Mouse (Mus musculus) brain, embryonic 14.5 days (tissue): ENCODE results near the gene S100a16. TPM values are rescaled to one million over a fixed set of nuclear protein-coding genes. Genes with fewer than 3 reads are reported as not detected.

Source experiments
- DNase-seq: peaks from one replicate; pipeline ENCODE4 v3.0.0-alpha.2; 2011; ENCODE audit warnings: low read depth
- CTCF ChIP-seq: fragments of 200-500 bp; IDR thresholded peaks from 2 replicates; pipeline ENCODE4 v1.5.1; 2012; ENCODE audit warnings: inconsistent platforms, mild to moderate bottlenecking, moderate library complexity, borderline replicate concordance; ENCODE audit not compliant: insufficient read depth, insufficient read length; ENCODE audit errors: extremely low read depth
- POLR2A ChIP-seq: fragments of 200-500 bp; IDR thresholded peaks from 2 replicates; pipeline ENCODE4 v1.6.1; 2012; ENCODE audit warnings: mild to moderate bottlenecking, inconsistent platforms, borderline replicate concordance; ENCODE audit not compliant: poor library complexity, insufficient read depth, insufficient read length, severe bottlenecking; ENCODE audit errors: extremely low read depth
- polyA plus RNA-seq: library from polyadenylated mRNA; depleted of rRNA; stranded (reverse); fragments of >200 nt; gene quantifications from 2 replicates; pipeline ENCODE4 v1.2.3, GENCODE M21; 2012

The S100a16 gene
- polyA plus RNA-seq, 1 experiment = 22.9 TPM

DNA sequence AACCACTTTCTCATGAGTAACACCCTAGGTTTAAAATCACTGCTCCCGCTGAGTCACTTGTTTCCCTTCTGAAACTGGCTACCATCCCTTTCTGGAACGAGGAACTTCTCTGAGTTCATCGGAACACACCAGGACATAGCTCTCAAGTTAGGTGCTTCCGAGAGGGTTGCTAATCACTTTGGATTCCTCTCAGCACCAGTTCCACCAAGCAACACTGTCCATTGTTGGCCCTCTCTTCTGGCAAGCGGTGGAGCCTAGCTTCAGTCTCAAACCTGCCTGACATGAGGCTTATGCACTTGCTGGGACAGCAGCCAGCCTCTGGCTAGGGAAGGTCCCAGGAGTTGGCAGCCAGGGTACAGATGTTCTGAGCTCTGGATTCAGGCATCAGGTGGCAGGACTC, 37.6 kb downstream of the S100a16 start:
- TF ChIP-seq CTCF (no peak), POLR2A (no peak)
- DNase-seq = no peak

DNA sequence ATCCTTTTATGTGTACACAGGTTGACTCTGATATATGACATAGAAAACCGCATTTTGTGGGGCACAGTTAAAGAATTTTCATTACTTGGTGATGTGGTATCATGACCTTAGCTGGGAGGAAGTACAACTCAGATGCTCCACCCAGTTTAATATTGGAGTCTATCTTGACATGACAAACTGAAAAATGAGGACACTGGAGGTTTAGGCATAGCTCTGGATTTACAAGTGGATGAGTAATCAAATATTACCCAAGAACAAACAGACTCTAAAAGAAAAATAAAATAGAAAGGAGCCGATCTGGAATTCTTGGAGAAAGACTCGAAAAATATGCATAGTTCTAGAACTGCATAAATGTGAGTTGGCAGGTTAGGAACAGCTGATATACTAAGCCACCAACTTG, 38.3 kb downstream of the S100a16 start:
- TF ChIP-seq CTCF (no peak), POLR2A (no peak)
- DNase-seq = no peak

DNA sequence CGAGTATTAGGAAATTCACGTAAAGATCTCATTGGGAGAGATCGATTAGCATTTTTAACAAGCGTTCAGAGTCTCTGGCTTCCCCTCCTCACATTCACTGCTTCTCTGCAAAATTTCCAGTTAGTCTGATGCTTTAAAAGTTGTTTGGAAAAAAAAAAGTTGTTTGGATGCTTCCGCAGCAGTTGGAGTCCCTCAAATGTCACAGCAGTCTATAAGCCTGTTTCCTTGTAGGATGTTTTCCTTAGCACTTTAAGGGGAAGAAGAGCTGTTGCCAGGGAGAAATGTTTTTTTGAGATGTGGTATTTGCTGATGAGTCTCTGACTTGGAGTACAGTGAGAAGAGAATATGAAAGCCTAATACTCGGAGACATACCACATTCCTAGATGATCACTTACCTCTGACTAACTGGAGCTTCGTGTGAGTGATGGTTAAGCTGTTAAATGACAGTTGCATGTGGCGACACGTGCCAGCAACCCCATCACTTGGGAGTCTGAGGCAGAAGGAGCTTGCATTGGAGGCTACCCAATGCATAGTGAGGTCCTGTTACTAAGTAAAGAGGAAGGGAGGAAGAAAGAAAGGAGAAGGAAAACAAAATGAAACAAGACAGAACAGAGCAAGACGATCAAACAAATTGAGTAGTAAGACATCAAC, 39.4 kb downstream of the S100a16 start:
- TF ChIP-seq CTCF (no peak), POLR2A (no peak)
- DNase-seq = no peak

DNA sequence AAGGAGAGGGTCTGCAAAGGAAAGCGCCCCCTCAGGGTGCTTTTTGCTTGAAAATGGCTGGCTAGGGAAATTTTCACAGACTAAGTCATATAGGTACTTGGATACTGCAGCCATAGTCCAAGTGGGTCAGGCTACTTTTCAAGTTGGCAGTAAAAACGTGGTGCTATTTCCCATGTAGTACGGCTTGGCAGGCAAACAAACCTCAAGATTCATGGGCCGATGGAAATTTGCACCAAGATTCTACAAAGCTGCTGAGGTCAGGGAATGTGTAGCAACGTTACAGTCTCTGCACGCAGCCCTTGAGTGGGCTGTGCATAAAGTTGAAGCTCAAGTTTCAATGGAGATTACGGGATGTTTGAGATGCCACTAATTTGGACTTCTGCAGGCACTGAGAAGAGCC, 42.4 kb downstream of the S100a16 start:
- TF ChIP-seq POLR2A (no peak), CTCF (no peak)

DNA sequence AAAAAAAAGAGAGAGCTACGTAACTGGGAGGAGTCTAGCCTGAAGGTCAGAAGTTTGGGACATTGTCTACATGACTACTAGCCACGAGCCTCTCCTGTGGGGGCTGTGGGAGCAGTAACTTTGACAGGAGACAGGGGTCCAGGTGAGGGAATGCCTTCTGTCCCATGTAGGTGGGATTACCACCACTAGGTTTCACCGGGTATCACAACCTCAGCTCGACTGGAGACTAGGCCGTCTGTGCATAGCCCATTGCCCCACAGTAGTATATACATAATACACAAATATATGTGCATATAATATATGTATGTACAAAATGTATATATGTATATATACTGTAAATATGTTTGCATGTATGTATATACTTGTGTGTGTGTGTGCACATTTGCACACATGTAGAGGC, 44.1 kb downstream of the S100a16 start:
- TF ChIP-seq CTCF (no peak), POLR2A (no peak)

More for the DNA sequence above, 42.4 kb downstream of the S100a16 start:
- no peak for DNase-seq

DNA sequence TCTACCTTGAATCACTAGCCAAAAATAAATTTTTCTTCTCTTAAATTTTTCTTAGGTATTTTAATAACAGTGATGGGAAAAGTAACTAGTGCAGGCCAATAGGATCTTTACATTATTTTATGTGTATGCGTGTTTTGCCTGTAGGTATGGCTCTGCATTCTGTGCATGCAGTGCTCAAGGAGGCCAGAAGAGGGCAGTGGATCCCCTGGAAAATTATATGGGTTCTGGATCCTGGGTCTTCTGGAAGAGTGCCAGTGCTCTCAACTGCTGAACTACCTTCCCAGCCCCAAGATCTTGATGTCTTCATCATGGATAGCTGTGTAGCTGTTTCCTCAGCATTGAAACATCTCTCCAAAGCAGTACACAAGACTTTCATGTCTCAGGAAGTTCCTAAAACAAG, 45.1 kb downstream of the S100a16 start:
- no peak for DNase-seq

More for the DNA sequence above, 44.1 kb downstream of the S100a16 start:
- no peak for DNase-seq

DNA sequence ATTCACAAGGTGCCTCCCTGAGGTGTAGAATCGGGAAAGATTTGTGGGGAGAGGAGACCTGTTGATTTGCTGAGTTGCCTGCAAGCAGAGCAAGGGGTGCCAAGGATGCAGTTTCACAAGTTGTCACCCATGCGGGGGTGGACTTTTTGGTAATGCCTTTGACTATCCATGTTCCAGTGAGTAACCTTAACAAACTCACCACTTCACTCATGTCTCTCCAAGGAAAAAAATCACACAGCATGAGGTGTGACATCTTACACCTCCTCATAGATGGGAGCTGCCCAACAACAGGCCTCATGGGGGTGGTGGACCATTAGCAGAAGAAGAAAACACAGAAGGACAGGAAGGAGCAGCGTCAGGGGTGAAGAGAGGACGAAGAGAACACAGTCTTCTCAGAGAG, 45.5 kb downstream of the S100a16 start:
- TF ChIP-seq CTCF (no peak), POLR2A (no peak)
- DNase-seq = no peak

More for the DNA sequence above, 45.1 kb downstream of the S100a16 start:
- peak; percentile 35; the same call in 1 of the 2 replicates for TF ChIP-seq CTCF
- TF ChIP-seq POLR2A = no peak

DNA sequence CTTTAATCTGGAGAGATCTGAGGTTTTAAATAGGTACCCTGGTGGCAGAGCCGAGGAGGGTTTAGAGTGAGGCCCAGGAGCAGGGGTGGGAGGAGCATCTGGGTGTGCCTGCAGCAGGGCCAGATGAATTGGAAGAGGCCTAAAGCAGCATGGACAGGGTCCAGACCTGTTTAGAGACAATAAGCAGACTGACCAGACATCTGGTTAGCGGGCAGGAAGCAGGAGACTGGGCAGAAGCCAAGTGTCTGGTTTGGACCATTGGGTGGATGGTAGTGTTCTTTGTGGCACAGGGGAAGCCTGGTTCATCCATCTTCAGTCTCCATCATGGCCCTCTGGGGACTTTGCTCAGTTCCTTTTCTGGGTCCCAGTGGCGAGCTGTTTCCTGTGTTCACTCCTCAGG, 46.8 kb downstream of the S100a16 start:
- TF ChIP-seq POLR2A (no peak), CTCF (no peak)
- DNase-seq = no peak

DNA sequence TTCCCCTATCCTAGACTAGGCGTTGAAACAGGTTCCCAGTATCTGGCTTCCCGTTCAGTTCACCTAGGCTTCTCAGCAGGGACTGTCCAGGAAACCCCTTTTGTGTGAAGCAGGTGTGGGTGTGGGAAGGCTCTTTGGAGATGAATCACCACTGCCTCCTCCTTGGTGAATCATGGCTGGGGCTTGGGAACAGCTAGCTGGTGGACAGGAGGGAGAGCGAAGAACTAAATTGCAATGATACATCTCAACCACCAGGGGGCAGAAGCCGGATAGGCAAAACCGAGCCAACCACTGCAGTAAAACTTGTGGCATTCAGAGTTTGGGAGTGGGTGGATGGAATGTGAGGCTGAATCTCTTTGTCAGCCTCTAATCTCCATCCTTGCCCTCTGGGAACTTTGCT, 48.5 kb downstream of the S100a16 start:
- peak; percentile 83 for DNase-seq
- TF ChIP-seq POLR2A (no peak), CTCF (peak; percentile 91)

DNA sequence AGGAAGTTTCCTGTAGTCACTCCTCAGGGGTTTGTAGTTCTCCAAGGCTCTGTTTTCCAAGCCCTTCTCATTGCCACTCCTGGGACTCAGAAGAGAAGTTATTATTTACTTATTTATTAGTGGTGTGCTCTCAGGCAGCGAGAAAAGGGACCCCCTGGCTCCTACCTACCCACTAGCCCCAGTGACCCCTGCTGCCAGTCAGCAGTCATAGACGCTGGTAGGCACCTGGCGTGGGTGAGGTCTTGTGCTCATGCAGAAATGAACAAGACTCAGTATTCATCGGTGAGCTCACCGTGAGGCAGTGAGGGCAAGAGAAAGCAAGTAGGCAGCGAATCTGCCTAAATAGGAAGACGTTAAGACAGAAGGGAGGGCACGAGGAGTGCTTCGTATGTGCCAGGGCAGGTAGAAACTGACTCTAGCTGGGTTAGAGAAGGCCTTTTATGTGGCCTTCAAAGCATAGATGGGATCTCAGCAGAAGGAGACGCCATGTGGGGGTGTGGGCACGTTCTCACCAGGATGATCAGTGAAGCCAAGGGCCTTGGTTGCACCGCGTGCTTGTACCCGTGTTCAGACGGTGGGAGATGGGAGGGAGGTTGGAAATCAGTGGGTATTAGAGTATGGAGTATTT, 49.1 kb downstream of the S100a16 start:
- no peak for DNase-seq
- TF ChIP-seq CTCF = no peak
- TF ChIP-seq POLR2A = no peak

DNA sequence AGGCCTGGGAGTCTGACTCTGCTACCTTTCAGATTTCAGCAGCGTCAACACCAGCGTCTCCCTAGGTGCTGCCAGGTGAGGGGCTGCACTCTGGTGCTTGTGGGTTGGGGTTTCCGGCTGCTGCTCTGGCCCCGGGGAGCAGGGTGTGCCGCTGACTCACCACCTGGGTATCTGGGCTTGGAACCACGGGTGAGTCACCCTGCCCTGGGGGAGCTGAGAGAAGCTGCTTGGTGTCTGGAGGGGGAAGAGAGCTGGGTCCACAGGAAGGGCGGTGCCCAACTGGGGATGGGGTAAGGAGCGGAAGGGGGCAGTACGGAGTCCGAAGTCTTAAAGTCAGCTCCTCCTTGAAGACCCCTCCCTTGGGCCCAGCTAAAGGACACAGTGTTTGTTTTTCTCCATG, 49.9 kb downstream of the S100a16 start:
- TF ChIP-seq POLR2A = no peak
- DNase-seq = no peak

DNA sequence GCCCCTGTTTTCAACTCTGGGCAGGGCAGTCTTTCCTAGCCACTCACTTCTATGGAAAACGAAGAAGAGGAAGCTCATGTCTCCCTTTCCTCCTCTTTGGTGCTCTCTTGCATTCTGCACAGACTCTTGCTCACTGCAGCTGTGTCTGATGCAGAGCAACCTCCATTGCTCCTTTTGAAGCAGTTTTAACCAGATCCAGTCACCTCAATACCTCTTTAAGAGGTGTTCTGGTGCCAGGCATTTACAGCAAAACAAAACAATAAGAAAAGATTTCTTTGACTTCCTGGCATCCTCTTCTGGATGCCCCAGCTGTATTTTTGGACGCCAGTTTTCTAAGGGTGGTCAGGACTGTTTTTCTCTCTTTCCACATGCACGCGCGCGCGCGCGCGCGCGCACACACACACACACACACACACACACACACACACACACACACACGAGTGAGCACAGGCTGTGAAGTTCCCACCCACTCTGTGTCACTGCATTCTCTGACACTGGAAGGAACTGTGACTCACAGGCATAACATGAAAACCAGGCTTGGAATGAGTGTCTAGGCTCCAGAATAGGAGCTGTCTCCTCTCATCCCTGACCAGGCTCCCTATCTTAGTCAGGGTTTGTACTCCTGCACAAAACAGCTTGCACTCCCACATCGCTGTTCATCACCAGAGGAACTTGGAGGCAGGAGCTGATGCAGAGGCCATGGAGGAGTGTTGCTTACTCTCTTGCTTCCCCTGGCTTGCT, 50.5 kb downstream of the S100a16 start:
- TF ChIP-seq POLR2A (no peak), CTCF (no peak)
- DNase-seq = no peak

DNA sequence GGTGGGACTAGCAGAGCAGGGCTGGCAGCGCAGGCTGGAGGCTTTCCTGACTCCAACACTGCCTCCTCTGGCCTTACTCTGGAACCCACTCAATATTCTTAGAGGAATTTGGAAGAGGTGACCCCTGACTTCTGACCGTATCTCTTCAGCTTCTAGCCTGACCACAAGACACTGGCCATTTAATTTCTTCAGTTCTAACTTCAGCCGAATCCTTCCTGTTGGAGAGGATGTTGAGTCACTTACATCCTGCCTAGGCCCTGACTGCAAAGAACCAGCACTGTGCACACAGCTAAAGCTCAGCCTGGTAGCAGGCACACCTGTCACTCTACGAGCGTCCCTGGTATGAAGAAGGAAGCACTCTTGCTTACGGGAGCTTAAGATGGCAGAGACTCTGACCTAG, 52.3 kb downstream of the S100a16 start:
- no peak for DNase-seq
- TF ChIP-seq POLR2A (no peak), CTCF (no peak)
